Mouse (Mus musculus) liver, postnatal 0 days (tissue): ENCODE measurements around the gene Gpc5.

Experiments
- CTCF ChIP-seq: sonication (generic); IDR thresholded peaks from 2 replicates; pipeline ENCODE4 v1.5.1; 2016; ENCODE audit warnings: antibody characterized with exemption, low read depth
- EP300 ChIP-seq: IDR thresholded peaks from 2 replicates; pipeline ENCODE4 v1.6.1; 2016; ENCODE audit warnings: antibody characterized with exemption, low read depth, mild to moderate bottlenecking

DNA sequence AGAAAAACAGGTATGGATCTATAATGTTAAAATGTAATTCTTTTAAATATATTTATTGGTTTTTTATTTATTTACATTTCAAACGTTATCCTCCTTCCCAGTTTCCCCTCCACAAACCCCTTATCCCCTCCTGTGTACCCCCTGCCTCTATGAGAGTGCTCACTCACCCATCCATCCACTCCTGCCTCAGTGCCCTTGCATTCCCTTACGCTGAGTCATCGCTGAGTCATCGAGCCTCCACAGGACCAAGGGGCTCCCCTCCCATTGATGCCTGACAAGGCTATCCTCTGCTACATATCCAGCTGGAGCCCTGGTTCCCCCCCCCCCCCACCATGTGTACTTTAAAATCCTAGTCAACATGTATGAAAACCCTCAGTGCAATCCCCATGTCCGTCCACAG lies 738.5 kb downstream of the Gpc5 start:
- TF ChIP-seq CTCF: no peak
- no peak for TF ChIP-seq EP300
